Mouse (Mus musculus) kidney, adult 11 months (tissue): ENCODE results near the gene Uqcc3.
A peak's percentile ranks its signal among the peaks of the same experiment; 100 is the strongest.
"Not testable (repeated sequence)": the region's sequence is repeated elsewhere in the genome, so short reads cannot be mapped to it uniquely, and the experiment has no call there.

Experiments
- DNase-seq: peaks from one replicate; pipeline ENCODE4 v3.0.0; 2022

Uqcc3 gene

DNA sequence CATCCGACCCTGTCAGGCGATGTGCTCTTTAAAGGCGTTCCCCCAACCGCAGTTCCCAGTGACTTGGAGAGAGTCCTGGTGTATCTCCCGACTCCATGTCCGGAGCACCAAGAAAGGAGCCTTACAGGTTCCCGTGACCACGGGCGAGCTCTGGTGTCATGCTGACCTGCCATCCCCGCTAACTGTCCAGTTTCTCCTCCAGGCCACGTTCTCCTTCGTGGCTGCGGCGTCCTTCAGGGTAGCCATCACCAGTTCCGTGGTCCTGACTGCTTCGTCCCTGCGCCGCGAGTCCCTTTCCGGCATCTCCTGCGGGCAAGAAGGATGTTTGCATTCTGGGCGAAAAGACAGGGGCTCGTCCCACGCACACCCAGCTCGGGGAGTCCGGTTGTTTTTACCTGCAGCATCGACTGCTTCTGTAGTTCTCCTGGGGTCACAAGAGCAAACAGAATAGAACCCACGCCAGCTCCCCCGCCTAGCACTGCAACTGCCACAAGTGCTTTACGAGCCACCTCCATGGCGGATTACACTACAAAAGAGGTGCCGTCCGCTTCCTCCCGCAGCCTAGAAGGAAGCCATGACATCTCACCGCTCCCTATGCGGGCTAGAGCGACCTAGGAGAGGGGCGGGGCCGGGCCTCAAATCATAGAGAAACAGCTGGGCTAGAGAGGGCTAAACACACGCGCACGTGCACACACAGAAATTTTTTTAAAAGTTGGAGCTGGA lies at the start of gene Uqcc3:
Gene Uqcc3, minus strand, starts transcription at position 613 of the 723 bp plus-strand sequence.
- DNase-seq, result peak; percentile 91

DNA sequence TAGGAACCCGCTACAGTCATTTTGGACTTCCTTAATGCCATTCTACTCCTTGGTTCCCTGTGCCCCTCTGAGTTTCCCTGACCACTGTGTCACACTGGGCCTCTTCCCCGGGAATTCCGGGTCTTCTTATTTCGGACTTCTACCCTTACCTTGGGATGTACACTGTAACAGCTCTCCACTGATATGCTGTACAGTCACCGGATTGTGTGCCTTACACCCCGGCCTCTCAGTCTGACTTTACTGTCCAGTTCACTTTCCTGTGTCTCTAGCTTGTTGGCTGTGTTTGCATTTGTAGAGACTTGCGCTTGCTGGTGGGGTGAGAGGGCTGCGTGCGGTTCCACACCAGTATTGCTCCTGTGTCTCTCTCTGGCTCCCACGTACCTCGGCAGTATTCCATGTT lies 49.4 kb upstream of the Uqcc3 start:
- no peak for DNase-seq

DNA sequence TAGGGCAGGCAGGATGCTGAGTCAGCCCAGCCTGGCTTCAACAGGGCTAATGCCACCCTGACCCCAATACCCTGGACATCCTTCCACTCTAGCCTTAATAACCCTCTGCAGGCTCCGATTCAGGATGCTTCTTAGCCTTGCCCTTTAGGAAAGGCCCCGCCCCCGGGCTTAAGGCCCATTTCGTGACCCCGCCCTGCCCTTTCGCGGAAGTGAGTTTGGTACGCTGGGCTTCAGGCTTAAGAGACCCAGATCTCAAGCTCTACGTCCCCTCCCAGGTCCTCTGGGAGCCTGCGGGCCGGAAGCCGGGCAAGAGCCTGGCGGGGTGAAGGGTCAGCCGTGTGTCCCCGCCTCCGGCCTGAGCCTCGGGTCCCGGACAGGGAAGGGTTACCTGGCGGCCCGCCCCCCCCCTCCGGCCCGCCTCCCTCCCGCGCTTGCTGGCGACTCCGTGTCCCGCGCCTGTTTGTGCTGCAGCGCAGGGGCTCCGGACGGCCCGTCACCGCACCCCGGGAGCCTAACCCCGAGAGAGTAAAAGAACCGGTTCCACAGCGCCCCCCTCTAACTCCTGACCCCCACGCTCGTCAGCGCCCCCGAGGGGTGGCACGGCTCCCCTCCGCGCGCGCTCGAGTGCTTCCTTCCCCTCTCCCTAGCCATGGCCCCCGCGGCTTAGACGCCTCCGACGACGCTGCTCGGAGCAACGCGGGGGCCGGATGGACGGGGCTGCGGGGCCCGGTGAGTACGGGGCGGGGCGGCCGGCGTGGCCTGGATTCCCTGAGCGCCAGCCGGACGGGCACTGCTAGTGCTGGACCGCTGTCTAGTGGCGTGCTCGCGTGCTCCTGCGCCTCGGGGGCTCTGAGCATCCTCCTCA lies 48.7 kb upstream of the Uqcc3 start, which contains the start of the genes Rom1 and Eml3:
Gene Rom1, minus strand, starts transcription at position 133 of the 865 bp plus-strand sequence.
Gene Eml3, plus strand, starts transcription at position 329 of the 865 bp plus-strand sequence.
- peak; percentile 93 for DNase-seq

DNA sequence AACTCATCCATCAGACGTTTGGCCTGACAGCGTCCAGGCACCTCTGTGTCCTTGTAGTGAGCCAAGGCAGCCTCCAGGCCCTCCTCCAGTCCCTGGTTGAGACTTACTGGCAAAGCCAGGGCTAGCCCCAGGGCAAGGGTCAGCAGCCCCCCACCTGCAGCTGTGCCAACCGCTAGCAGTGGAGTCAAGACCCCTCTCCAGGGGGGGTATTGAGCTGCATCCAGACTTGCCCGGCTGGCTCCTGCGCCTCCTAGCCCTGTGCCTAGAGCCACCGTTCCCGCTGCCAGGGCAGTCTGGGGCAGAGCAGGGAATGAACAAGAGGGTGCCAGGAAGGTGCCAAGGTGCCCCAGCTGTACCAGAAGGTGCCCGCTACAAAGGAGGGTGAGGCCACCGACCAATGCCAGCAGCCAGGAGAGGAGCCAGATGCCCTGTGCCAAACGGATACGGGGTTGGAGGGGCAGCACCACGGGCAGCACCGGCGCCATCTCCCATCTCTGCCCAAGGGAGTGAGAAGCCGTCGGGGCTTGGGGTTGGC lies 48.0 kb upstream of the Uqcc3 start:
- DNase-seq, result no peak

DNA sequence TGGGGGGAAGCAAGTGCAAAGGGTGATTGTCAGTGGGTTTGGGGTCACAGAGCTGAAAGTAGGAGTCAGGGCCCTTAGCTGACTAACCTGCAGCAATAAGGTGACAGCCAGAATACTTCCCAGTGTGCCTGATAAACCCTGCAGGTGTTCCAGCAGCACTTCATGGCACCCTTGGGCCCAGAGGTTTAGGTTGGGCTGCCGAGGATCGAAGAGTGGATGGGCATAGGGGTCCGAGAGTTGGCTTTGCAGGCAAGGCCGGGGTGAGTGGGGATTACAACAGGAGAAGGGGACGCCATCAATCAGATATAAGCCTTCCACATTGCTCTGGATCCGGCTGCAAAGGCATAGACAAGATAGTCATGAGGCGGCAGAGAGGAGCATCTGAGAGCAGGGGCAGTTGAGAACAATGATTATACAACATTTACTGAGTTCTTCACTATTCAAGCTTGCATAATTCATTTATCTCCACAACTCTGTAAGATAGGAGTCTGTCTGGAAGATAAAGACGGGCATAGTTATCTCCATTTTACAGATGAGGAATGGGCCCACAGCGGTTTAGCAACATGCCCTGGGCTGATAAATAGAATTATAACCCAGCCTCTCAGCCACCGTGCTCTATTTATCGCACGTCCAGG lies 47.3 kb upstream of the Uqcc3 start:
- no peak for DNase-seq

DNA sequence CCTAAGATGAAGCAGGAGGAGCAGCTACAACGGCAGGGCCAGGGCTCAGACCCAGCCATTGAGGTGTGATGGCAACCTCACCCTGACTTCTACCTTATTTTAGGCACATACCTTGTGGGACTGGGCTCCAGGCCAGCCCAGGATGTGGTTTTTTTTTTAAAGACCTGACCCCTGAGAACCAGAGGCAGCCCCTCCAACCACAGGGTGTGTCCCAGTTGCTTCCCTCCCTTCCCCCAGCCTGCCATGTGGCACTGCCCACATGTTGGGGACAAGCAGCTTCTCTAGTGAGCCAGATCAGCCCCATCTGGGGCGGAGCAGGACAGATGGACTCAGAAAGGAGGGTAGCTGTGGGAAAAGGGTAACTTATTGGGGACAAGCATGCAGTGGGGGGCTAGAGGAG lies 46.0 kb upstream of the Uqcc3 start:
- DNase-seq, result no peak

DNA sequence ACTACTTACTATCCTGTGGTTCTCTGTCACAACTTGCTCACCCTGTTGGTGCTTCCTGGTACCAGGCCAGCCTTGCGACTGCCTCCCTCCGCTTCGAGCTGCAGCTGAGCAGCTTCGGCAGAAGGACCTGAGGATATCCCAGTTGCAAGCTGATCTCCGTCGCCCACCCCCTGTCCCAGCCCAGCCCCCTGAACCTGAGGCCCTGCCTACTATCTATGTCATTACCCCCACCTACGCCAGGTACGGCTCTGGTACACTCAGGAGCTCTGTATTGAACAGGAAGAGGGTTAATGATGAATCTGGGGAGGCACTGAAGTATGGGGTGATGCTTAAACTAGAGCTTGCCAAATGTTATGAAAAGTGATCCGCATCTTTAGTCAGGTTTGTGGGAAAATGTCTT lies 41.0 kb upstream of the Uqcc3 start:
- no peak for DNase-seq

DNA sequence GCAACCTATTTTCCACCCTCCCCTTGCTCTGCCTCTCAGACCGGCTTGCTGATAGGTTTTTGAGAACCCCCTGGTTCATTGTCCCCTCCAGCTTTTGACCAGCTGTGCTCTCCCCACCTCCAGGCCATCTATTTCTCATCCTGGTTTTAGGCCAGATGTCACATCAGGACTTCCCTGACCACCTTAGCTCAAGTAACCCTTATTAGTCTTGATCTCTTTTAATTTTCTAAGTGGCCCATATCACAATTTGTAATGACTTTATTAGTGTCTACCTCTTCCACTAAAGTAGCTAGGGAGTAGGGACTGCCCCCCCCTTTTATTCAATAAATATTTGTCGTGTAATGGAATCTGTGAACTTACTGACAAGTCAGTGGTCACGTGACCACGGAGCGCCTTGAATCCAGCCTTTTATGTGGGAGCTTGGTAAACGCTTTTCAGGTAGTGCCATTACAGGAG lies 40.1 kb upstream of the Uqcc3 start:
- no peak for DNase-seq

DNA sequence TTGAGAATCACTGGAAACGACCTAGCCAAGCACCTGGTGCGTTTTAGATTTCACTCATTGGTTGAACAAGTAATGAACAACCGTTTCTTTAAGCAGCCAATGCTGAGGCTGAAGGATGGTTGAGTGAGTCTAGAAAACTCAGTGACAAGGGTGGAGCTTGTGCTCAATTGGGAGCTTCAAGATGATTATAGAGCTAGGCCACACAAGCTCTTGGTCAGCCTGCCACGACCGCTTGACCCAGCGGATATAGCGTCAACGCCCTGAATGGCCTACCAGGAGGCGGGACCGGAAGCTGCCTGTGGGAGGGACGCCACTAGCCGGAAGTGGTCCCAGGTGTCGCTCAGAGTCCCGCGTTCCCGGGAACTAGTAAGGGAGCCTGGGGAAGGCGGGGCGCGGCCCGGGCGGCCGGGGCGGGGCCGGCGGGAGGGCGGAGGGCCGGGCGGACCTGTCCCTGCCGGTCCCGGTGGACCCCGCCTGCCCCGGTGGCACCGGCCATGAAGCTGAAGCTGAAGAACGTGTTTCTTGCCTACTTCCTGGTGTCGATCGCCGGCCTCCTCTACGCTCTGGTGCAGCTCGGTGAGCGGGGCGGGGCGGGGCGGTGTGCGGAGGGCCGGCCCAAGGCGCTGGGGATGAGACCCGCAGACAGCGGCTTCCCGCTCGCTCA lies 39.5 kb upstream of the Uqcc3 start, which contains the start of gene B3gat3:
Gene B3gat3, plus strand, starts transcription at position 302 of the 664 bp plus-strand sequence.
- peak; percentile 97 for DNase-seq

DNA sequence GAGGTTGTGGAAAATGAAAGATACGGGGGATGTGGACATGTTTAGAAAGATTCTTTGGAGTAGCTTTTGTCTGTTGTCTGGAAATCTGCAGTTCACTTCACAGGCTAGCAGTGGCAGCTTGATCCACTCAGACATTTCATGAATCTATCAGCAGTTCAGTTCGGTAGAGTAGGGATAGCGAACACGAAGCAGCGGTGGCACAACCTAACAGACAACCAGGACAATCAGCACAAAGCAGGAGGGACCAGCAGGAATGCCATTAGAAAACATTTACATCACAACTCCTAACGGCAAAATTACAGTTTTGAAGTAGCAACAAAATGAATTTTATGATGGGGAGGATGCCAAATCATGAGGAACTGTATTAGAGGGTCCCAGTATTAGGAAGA lies 39.0 kb upstream of the Uqcc3 start:
- no peak for DNase-seq

DNA sequence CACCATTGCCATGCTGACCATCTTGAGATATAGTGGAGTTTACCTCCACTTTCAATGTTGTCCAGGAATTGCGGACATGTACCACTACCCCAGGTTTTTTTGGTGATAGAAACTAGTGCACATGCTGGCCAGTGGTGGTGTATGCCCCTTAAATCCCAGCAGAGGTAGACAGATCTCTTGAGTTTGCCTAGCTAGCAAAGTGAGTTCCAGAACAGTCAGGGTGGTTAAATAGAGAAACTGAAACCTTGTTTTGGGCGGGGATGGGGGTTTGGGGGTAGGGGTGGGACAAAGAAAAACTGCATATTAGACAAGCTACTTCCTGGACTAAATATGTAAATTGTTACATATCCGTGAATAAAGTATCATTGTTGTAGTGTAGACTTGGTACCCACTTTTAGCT lies 38.3 kb upstream of the Uqcc3 start:
- no peak for DNase-seq

DNA sequence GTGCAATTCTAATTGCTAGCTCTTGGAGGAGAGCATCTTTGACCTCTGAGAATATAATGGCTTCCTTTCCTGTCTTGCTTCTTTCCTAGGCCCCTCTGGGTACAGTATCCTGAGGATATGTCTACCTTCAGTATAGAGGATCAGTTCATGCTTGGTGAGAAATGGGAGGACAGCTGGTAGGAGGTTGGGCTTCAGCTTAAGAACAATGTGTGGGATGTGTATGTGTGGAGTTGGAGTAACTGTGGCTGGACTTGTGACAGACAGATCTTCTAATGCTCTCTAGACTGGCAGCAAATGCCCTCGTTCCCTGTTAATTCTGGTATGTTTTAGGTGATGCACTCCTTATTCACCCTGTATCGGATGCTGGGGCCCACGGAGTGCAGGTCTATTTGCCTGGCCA lies 33.5 kb upstream of the Uqcc3 start:
- DNase-seq, result no peak

DNA sequence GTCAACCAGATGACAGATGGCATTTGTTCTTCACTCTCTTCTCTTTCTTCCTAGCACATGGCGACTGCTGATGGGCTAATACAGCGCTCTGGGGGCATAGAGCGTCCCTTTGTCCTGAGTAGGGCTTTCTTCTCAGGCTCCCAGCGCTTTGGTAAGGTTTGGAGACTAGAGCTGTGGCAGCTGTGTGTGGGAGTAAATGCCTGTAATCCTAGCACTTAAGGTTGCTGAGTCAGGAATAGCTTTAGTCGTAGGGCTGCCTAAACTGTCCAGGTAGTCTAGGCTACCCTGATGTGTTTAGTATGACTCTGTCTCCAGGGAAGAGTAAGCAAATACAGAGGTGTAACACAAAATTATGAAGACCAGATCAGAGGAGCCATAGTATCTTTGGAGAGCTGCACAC lies 31.1 kb upstream of the Uqcc3 start:
- DNase-seq, result no peak

DNA sequence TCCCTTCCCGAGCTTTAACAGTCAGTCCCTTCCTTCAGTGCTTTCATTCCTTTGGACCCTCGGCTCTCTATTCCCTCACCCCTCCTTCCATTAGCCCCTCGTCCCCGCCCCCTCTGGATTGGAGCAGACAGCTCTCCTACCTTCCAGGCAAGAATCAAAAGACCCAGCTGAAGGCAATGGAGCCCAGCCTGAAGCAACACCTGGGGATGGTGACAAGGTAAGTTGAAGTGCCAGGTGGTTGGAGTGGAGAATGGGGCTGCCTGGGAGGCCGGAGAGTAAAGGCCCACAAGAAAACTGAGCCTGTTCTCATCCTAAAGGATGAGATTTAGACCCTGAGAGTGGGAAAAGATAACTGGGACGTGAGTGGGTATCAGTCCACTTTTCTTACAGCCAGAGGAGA lies 27.8 kb upstream of the Uqcc3 start:
- DNase-seq, result no peak

DNA sequence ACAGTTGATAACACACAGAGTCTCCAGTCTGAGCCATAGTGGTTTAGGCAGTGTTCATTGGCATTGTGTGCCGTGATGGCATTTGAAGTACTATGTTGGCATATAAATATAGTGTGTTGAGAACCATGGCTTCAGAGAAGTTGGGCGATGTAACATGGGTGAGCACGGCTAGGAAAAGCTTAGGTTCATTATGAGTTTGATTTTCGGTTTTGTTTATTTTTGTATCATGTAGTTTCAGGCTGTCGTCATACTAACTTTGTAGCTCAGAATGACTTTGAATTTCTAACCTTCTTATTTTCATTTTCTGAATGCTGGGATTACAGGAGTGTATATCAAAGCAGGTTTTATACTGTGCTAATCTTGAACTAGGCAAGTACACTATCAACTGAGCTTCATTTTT lies 22.7 kb upstream of the Uqcc3 start:
- no peak for DNase-seq

DNA sequence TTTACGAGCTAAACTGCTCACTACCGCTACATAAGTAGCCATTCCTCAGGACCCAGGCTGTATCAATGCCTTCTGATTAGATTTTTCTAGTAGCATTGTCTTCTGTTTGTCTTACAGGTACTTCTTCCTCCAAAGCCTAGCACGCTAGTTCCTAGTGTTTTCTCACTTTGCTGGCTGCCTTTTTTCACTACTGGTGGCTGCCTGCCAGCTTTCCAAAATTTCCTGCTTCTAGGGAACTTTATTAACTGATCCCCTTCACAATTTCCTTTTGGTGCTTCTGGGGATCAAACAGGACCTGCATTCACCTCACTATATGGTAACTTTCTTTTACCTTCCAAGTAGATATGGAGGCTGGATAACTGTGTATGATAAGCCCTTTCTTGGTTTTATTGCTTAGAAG lies 18.4 kb upstream of the Uqcc3 start:
- DNase-seq, result no peak

DNA sequence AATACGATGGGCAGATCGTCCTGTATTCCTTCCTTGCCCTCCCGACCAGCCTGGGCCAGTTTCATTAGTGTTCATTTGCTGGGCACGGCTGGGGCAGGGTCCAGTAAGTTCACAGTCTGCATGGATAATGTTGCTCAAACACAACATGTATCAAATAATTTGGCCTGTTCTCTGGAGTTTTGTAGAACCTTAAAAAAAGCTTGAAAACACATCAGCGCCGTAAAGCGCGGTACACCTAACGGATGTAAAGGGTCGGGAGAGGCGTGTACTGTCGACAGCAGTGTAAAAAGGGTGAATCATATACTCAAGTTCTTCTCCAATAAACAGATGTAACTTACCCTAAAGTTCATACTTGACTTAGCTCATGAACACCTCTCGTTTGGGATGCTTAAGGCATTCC lies 17.9 kb upstream of the Uqcc3 start:
- DNase-seq, result no peak

DNA sequence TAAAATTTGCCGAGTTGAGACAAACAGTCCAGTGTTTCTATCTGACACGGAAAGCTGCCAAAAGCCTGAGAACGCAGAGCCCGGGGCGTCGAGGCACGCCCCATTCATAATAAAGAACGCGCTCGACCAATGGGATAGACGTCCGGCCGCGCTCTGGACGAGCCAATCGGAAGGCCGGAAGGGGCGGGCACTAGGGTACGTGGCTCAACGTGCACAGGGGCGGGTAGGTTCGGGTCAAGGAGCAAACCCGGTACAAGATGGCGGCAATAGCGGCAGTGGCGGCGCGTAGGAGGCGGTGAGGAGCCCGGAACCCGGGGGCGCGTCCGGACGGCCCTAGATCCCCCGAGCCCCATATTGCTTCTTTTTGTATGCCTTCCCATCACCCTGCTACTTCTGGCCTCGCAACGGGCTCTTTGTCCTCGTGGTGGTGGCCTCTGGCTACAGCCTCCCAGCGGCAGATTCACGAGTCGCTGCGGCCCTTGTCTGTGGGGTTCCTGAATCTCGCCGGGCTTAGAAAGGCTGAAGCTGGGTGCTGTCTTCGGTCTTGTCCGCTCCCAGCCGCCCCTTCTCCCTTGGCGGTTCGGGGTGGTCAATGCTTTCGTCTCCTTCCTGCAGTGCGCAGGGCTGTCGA lies 17.3 kb upstream of the Uqcc3 start, which contains the start of gene Ganab:
Gene Ganab, plus strand, starts transcription at position 207 of the 631 bp plus-strand sequence.
- DNase-seq, result peak; percentile 96

DNA sequence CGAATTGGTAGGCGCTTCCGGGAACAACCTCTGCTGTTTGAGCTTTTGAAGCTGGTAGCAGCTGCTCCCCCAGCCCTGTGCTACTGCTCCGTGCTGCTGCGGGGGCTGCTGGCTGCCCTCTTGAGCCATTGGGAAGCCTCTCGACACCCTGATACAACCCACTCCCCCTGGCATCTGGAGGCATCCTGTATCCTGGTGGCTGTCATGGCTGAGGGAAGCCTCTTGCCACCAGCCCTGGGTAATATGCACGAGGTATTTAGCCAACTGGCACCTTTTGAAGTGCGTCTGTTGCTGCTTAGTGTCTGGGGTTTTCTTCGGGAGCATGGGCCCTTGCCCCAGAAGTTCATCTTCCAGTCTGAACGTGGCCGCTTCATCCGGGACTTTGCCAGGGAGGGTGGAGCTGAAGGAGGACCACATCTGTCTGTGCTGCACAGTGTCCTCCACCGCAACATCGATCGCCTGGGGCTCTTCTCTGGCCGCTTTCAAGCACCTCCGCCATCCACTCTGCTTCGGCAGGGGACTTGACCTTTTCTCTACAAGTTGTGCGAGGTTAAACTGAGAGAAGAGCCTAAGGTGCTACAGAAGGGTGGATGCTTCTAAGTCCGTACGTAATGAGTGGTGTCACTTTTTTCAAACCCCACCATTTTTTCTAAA lies 16.6 kb upstream of the Uqcc3 start:
- DNase-seq, result peak; percentile 55

DNA sequence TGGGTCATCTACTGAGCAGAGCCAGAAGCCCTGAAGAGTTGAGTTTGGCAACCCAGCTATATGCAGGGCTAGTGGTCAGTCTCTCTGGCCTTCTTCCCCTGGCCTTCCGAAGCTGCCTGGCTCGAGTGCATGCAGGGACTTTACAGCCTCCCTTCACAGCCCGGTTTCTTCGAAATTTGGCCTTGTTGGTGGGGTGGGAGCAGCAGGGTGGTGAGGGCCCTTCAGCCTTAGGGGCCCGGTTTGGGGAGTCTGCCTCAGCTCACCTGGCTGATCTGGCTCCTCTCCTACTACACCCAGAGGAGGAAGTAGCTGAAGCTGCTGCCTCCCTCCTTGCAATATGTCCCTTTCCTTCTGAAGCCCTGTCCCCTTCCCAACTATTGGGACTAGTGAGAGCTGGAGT lies 15.5 kb upstream of the Uqcc3 start:
- DNase-seq, result not testable (repeated sequence)

DNA sequence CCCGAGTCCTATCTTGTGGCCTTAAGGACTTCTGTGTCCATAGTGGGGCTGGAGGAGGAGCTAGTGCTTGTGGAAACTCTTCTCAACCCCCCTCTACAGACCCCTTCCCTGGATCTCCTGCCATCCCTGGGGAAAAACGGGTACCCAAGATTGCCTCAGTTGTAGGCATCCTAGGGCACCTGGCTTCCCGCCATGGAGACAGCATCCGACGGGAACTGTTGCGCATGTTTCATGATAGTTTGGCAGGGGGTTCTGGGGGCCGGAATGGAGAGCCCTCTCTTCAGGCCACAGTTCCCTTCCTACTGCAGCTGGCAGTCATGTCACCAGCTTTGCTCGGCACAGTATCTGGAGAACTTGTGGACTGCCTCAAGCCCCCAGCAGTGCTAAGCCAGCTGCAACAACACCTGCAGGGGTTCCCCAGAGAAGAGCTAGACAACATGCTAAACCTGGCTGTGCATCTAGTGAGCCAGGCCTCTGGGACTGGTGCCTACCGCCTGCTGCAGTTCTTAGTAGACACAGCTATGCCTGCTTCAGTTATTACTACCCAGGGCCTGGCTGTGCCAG lies 14.8 kb upstream of the Uqcc3 start:
- DNase-seq, result no peak
